Mouse (Mus musculus): ENCODE results near the gene Srpk2. TPM values are rescaled to one million over a fixed set of nuclear protein-coding genes. Genes with fewer than 3 reads are reported as not detected.

Srpk2 gene
- total and polyA plus RNA-seq, 3 experiments, result 8.4 to 37.4 (median 35.1) TPM

DNA sequence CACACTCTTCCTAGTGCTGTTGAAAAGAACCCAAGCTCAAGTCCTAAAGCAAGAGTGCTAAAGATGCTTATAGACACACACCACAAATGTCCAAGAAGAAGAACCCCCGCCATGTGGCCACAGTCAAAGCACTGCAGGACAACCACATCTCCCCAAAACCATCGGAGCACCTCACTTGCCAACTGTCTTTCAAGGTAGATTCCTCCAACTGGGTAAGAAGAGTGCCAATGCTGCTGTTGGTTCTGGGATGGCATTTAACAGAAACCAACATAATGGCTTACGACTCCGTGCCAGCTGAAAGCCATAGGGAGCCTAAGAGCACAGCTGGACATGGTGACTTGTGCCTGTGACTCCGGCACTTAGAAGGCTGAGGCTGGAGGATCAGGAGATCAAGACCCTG lies 173.0 kb downstream of the Srpk2 start:
- Histone ChIP-seq H3K36me3 (ENCODE audit: control insufficient read depth, insufficient read depth, low read length) (peaks cover 7% of the 10 kb centered on the region), H3K9ac (ENCODE audit: low read depth, low read length) (no peak overlapping the region), H3K4me1 (ENCODE audit: control insufficient read depth, insufficient read depth, low read length) (no peaks in the 10 kb centered on the region), H3K27me3 (ENCODE audit: control insufficient read depth, insufficient read depth, low read length) (no peaks in the 10 kb centered on the region), H3K79me2 (replicated peaks; ENCODE audit: control insufficient read depth, insufficient read depth, low read length) (no peaks in the 10 kb centered on the region), H3K4me3 (no peak overlapping the region), H3K27ac (no peak overlapping the region)
- WGBS, result 97% methylated on average over 5 of the region's 5 CpGs
- DNase-seq, result no peak
- intact Hi-C loops (cut with DNase I), result no loop called here
- TF ChIP-seq CTCF (IDR thresholded peaks at IDR 0.05), result no peak
- TF ChIP-seq EP300 (IDR thresholded peaks at IDR 0.05; ENCODE audit: insufficient read depth, low read depth, low read length), result no peak
- no peak for TF ChIP-seq POLR2A (IDR thresholded peaks at IDR 0.05; ENCODE audit: insufficient read depth, low read depth, low read length)

DNA sequence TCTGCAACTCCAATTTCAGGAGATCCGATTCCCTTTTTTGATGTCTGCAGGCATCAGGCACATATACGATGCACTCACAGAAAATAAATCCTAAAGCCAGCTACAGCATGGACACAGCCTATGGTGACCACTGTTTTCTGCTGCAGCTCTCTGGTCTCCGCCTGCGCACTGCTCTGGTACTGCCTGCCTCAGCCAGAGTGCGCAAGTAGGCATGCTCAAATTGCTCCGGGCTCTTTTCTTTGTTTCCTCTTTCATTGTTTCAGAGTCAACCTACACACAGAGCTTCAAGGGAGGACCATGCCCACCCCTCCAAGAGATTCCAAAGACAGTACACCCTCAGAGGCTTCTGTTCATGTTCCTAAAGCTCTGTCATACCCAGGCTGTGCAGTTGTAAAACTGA lies 175.8 kb downstream of the Srpk2 start:
- Histone ChIP-seq H3K79me2 (replicated peaks; ENCODE audit: control insufficient read depth, insufficient read depth, low read length) (no peaks in the 10 kb centered on the region), H3K36me3 (ENCODE audit: control insufficient read depth, insufficient read depth, low read length) (peaks cover 7% of the 10 kb centered on the region), H3K4me1 (ENCODE audit: control insufficient read depth, insufficient read depth, low read length) (no peaks in the 10 kb centered on the region), H3K4me3 (no peak overlapping the region), H3K27me3 (ENCODE audit: control insufficient read depth, insufficient read depth, low read length) (no peaks in the 10 kb centered on the region), H3K27ac (no peak overlapping the region), H3K9ac (ENCODE audit: low read depth, low read length) (no peak overlapping the region)
- WGBS, result 89% methylated on average over 6 of the region's 6 CpGs
- DNase-seq, result no peak
- intact Hi-C loops (cut with DNase I), result no loop called here
- no peak for TF ChIP-seq POLR2A (IDR thresholded peaks at IDR 0.05; ENCODE audit: insufficient read depth, low read depth, low read length)
- TF ChIP-seq EP300 (IDR thresholded peaks at IDR 0.05; ENCODE audit: insufficient read depth, low read depth, low read length), result no peak
- TF ChIP-seq CTCF (IDR thresholded peaks at IDR 0.05), result no peak

DNA sequence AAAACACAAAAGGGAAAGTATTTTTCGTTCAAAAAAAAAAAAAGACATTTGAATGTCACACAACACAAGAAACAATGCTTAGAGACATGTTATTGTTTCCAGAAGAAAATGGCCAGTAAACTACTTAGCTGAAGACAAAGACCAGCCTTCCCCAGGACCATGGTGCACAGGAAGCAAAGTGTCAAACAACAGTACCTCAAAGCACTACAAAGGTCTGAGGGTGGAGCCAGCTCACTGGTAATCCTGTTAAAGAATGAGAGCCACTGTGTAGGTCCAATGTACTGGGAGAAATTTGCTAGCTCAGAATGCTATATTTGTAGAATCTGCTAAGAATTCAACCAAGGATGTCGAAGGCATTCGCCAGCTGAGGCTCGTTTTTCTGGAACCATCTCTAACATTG lies 177.2 kb downstream of the Srpk2 start:
- Histone ChIP-seq H3K79me2 (replicated peaks; ENCODE audit: control insufficient read depth, insufficient read depth, low read length) (no peaks in the 10 kb centered on the region), H3K36me3 (ENCODE audit: control insufficient read depth, insufficient read depth, low read length) (peaks cover 9% of the 10 kb centered on the region), H3K9ac (ENCODE audit: low read depth, low read length) (no peak overlapping the region), H3K4me3 (no peak overlapping the region), H3K27ac (no peak overlapping the region), H3K4me1 (ENCODE audit: control insufficient read depth, insufficient read depth, low read length) (no peaks in the 10 kb centered on the region), H3K27me3 (ENCODE audit: control insufficient read depth, insufficient read depth, low read length) (no peaks in the 10 kb centered on the region)
- intact Hi-C loops (cut with DNase I), result no loop called here
- no peak for DNase-seq
- TF ChIP-seq POLR2A (IDR thresholded peaks at IDR 0.05; ENCODE audit: insufficient read depth, low read depth, low read length), result no peak
- TF ChIP-seq EP300 (IDR thresholded peaks at IDR 0.05; ENCODE audit: insufficient read depth, low read depth, low read length), result no peak
- no peak for TF ChIP-seq CTCF (IDR thresholded peaks at IDR 0.05)
- 70% methylated on average over 4 of the region's 4 CpGs for WGBS

DNA sequence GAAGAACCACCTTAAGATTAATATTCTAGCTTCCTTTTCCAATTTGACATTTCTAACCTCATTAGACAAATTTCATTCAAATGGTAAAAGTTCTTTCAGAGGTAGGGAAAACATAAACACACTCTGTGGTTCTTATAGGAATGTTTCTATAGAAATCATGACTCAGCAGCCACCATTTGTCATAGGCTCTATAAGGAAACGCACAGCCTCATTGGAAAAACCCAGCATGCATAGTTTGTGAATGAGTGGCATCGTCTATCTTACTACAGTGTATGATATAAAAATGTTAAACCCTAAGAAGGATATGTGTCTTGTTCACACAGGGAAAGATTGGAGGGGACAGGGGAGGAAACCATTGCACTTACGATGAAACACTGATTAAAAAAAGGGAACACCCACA lies 178.8 kb downstream of the Srpk2 start:
- 75% methylated on average over 3 of the region's 3 CpGs for WGBS
- Histone ChIP-seq H3K4me3 (no peak overlapping the region), H3K4me1 (ENCODE audit: control insufficient read depth, insufficient read depth, low read length) (no peaks in the 10 kb centered on the region), H3K27me3 (ENCODE audit: control insufficient read depth, insufficient read depth, low read length) (no peaks in the 10 kb centered on the region), H3K36me3 (ENCODE audit: control insufficient read depth, insufficient read depth, low read length) (peaks cover 16% of the 10 kb centered on the region), H3K79me2 (replicated peaks; ENCODE audit: control insufficient read depth, insufficient read depth, low read length) (no peaks in the 10 kb centered on the region), H3K27ac (no peak overlapping the region), H3K9ac (ENCODE audit: low read depth, low read length) (no peak overlapping the region)
- TF ChIP-seq POLR2A (IDR thresholded peaks at IDR 0.05; ENCODE audit: insufficient read depth, low read depth, low read length) (no peak), CTCF (IDR thresholded peaks at IDR 0.05) (no peak), EP300 (IDR thresholded peaks at IDR 0.05; ENCODE audit: insufficient read depth, low read depth, low read length) (no peak)
- no peak for DNase-seq
- intact Hi-C loops (cut with DNase I), result no loop called here

DNA sequence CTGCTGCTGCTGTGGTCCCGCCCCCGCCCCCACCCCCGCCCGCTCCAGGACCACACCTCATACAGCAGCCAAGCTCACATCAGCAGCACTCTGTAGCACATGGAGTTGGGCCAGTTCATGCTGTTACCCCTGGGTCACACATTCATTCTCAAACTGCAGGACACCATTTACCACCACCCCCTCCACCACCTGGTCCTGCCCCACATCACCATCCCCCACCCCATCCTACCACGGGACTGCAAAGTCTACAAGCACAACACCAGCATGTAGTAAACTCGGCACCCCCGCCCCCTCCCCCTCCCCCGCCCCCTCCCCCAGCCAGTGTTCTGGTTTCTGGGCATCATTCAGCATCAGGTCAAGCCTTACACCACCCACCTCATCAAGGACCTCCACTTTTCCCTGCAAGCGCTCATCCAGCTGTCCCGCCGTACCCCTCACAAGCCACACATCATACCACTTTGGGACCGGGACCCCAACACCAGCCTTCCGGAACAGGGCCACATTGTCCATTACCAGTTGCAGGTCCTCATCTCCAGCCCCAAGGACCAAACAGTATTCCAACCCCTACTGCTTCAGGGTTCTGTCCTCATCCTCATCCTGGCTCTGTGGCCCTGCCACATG lies 182.0 kb downstream of the Srpk2 start:
- H3K27ac ChIP-seq, result no peak overlapping the region
- no peak for DNase-seq
- no peaks in the 10 kb centered on the region for H3K27me3 ChIP-seq (ENCODE audit: control insufficient read depth, insufficient read depth, low read length)
- intact Hi-C loops (cut with DNase I), result loop anchor here (2.0 to 5.0 kb wide), 2 partner anchors 14 to 155 kb away; no protein-coding TSS in a partner anchor
- no peaks in the 10 kb centered on the region for H3K79me2 ChIP-seq (replicated peaks; ENCODE audit: control insufficient read depth, insufficient read depth, low read length)
- WGBS, result 82% methylated on average over 13 of the region's 13 CpGs
- H3K36me3 ChIP-seq (ENCODE audit: control insufficient read depth, insufficient read depth, low read length), result peaks cover 26% of the 10 kb centered on the region
- H3K4me3 ChIP-seq, result no peak overlapping the region
- TF ChIP-seq POLR2A (IDR thresholded peaks at IDR 0.05; ENCODE audit: insufficient read depth, low read depth, low read length) (no peak), CTCF (IDR thresholded peaks at IDR 0.05) (no peak), EP300 (IDR thresholded peaks at IDR 0.05; ENCODE audit: insufficient read depth, low read depth, low read length) (no peak)
- H3K4me1 ChIP-seq (ENCODE audit: control insufficient read depth, insufficient read depth, low read length), result no peaks in the 10 kb centered on the region
- H3K9ac ChIP-seq (ENCODE audit: low read depth, low read length), result no peak overlapping the region

DNA sequence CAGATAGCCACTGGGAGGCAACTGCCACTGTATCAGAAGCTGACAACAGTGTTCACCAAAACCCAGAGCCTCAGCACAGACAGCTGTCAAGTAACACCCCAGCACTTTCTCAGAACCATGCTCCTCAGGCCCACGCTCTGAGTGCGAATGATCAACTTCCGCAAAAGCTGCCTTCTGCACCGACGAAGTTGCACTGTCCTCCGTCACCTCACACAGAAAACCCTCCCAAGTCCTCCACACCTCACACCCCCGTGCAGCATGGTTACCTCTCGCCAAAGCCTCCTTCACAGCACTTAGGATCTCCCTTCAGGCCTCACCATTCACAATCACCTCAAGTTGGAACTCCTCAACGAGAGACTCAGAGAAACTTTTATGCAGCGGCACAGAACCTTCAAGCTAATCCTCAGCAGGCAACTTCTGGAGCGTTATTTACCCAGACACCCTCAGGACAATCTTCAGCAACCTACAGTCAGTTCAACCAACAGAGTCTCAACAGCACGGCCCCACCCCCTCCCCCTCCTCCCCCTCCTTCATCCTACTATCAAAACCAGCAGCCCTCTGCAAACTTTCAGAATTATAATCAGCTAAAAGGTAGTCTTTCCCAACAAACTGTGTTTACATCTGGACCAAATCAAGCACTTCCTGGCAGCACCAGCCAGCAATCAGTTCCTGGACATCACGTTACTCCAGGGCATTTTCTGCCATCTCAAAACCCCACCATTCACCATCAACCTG lies 182.7 kb downstream of the Srpk2 start:
- no peak overlapping the region for H3K4me3 ChIP-seq
- peaks cover 23% of the 10 kb centered on the region for H3K36me3 ChIP-seq (ENCODE audit: control insufficient read depth, insufficient read depth, low read length)
- no peak overlapping the region for H3K27ac ChIP-seq
- no peaks in the 10 kb centered on the region for H3K4me1 ChIP-seq (ENCODE audit: control insufficient read depth, insufficient read depth, low read length)
- intact Hi-C loops (cut with DNase I), result loop anchor here (2.0 to 5.0 kb wide), 2 partner anchors 13 to 156 kb away; no protein-coding TSS in a partner anchor
- WGBS, result 70% methylated on average over 13 of the region's 13 CpGs
- H3K79me2 ChIP-seq (replicated peaks; ENCODE audit: control insufficient read depth, insufficient read depth, low read length), result no peaks in the 10 kb centered on the region
- TF ChIP-seq CTCF (IDR thresholded peaks at IDR 0.05) (no peak), POLR2A (IDR thresholded peaks at IDR 0.05; ENCODE audit: insufficient read depth, low read depth, low read length) (no peak), EP300 (IDR thresholded peaks at IDR 0.05; ENCODE audit: insufficient read depth, low read depth, low read length) (no peak)
- no peak overlapping the region for H3K9ac ChIP-seq (ENCODE audit: low read depth, low read length)
- no peaks in the 10 kb centered on the region for H3K27me3 ChIP-seq (ENCODE audit: control insufficient read depth, insufficient read depth, low read length)
- no peak for DNase-seq

All from heart, adult 2 months (tissue).